ENCODE assay signal across 10 mouse cellular contexts in the genomic region with DNA sequence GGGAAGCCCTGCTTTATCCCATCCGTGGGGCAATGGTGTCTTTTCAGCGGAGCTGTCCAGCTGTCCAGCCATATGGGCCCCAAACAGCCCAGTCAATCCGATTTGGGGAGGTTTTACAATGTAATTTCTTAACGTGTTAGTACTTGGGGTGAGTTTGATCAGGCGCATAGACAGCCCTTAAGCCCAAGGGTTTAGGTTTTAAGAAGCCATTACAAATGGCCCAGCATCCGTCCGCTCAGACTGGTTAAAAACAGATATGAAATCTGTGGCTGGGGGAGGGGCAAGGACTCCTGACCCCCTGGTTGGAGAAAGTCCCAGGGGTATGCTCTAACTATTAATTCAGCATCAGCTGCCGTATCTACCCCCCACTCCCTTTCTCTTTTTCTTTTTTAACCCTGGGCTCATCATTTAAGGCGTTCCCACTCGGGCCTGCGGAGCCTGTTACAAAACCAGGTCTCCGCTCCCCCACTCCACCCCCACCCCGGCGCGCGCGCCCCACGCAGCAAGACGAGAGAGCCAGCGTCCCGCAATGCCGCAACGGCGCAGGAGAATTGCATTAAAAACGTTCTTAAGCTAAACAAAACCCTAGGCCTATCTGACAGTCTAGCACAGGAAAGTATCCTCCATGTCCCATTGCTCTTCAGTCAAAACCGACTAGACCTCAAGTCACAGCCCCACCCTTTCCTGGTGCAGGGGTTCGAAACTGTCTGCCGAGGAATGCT.
DNase-seq lines count a peak whose midpoint lies in the region; ATAC-seq lines count a peak whose summit lies in the region.
"Had no signal": no experiment of that assay in that cellular context is flagged by ENCODE, and none has a peak within 500 bp of the region (broad histone marks: within the 10 kb centered on the region; RNA-seq: fewer than 3 reads in every experiment).

No protein-coding gene starts in this region.

- H3K27me3 ChIP-seq in forebrain, embryonic 15.5 days = no peaks in the 10 kb centered on the region
- H3K27me3 ChIP-seq in midbrain, embryonic 12.5 days = peaks cover 58% of the 10 kb centered on the region

- peaks cover 48% of the 10 kb centered on the region for H3K4me1 ChIP-seq in forebrain, embryonic 15.5 days
- H3K4me1 ChIP-seq in midbrain, embryonic 12.5 days = peaks cover 51% of the 10 kb centered on the region

- WGBS in forebrain, embryonic 15.5 days = 7% methylated on average over 28 of the region's 28 CpGs
- 2% methylated on average over 28 of the region's 28 CpGs for WGBS in midbrain, embryonic 12.5 days

- peak overlapping the region; percentile 95 for H3K4me2 ChIP-seq in forebrain, embryonic 15.5 days (replicated peaks)
- peak overlapping the region; percentile 70 for H3K4me2 ChIP-seq in midbrain, embryonic 12.5 days (replicated peaks)

- peak overlapping the region; percentile 85 for H3K9ac ChIP-seq in forebrain, embryonic 15.5 days (replicated peaks)
- H3K9ac ChIP-seq in midbrain, embryonic 12.5 days (replicated peaks) = peak overlapping the region; percentile 97
- H3K9ac ChIP-seq: liver, postnatal 0 days had no signal

- peak overlapping the region; percentile 99 for H3K27ac ChIP-seq in forebrain, embryonic 15.5 days (replicated peaks)
- peak overlapping the region; percentile 99 for H3K27ac ChIP-seq in midbrain, embryonic 12.5 days (replicated peaks)

- H3K4me3 ChIP-seq in forebrain, embryonic 15.5 days = peak overlapping the region; percentile 59
- H3K4me3 ChIP-seq in midbrain, embryonic 12.5 days = peak overlapping the region; percentile 12

- ATAC-seq in forebrain, embryonic 15.5 days (replicated peaks) = no peak
- peak; percentile 3; the same call in 1 of the 2 replicates for ATAC-seq in midbrain, embryonic 12.5 days (ENCODE audit: low FRiP score, low read depth)
- no peak for ATAC-seq in megakaryocyte-erythroid progenitor cell, adult 5-6 weeks (replicated peaks; ENCODE audit: low FRiP score, low TSS enrichment, poor library complexity, severe bottlenecking)
- ATAC-seq: liver, postnatal 0 days had no signal

- no peaks in the 10 kb centered on the region for H3K36me3 ChIP-seq in forebrain, embryonic 15.5 days
- 0 out of 2 replicates have a peak, but pooled peaks cover 5% of the 10 kb centered on the region for H3K36me3 ChIP-seq in midbrain, embryonic 12.5 days

- no peaks in the 10 kb centered on the region for H3K9me3 ChIP-seq in forebrain, embryonic 15.5 days
- no peaks in the 10 kb centered on the region for H3K9me3 ChIP-seq in midbrain, embryonic 12.5 days

- peak; percentile 65 for DNase-seq in right cerebral cortex, adult 18-20 months
- no peak for DNase-seq in right cerebral cortex, postnatal 36 days (ENCODE audit: low spot score in 2 of 2)
- DNase-seq in right cerebral cortex, postnatal 14 days = peak; percentile 58
- no peak for DNase-seq in urinary bladder, postnatal 14 days (ENCODE audit: low spot score)
- DNase-seq in lung, postnatal 25 days (ENCODE audit: low spot score) = no peak
- DNase-seq: liver, postnatal 0 days; thymus, adult 18-20 months had no signal

Comparison
In these comparisons a context has a peak if more than half of its experiments do, and no peak if none do; other contexts are left out.
1. DNase-seq: peak in right cerebral cortex, adult 18-20 months (single experiment) and right cerebral cortex, postnatal 14 days (single experiment); none in right cerebral cortex, postnatal 36 days (0 of 2), urinary bladder, postnatal 14 days (single experiment) and lung, postnatal 25 days (single experiment).